Mouse (Mus musculus) gastrocnemius, postnatal 10 days (tissue): ENCODE results near the gene Riox2. TPM values are rescaled to one million over a fixed set of nuclear protein-coding genes. Genes with fewer than 3 reads are reported as not detected.

Experiments
- DNase-seq: peaks from one replicate; pipeline ENCODE4 v3.0.0; 2021; ENCODE audit warnings: mixed read lengths
- total RNA-seq, 2 experiments: library from RNA; stranded (reverse); gene quantifications; 2 replicates each; pipeline ENCODE4 v1.2.3; 2021

The Riox2 gene
- total RNA-seq, 2 experiments from 2014 or later = 11.5 to 13.4 TPM

DNA sequence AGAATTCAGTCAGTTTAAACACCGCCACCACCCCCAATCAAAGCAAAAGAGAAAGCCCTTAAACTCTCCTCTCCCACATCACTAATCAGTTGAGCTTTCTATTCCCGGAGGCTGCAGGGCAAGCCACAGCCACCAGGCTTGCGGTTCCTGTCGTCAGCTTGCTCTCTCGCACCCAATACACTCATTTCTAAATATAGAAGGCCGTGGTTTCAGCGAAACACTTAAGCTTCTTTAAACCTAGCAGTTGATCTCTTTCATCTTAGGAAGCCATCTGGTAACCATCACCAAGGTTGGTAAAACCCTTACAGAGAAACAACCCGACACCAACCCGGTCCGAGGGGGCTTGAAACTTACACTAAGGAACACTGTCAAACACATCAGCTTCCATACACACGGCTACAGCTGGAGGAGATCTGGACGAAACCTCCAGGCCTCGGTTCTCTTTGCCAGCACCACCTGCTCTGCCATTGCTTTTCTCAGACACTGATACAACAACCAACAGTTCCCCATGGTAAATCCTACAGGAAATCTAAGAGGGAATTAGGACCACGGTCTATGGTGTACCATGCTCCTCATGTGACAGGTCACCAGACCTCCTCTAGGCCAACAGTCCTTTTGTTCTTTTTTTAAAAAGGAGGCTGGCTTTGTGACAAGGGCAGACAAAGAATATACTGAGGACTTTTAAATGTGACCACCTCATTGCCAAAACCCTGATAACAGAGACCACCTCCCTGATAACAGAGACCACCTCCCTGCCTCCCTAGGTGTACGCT, 46.1 kb downstream of the Riox2 start:
- no peak for DNase-seq

DNA sequence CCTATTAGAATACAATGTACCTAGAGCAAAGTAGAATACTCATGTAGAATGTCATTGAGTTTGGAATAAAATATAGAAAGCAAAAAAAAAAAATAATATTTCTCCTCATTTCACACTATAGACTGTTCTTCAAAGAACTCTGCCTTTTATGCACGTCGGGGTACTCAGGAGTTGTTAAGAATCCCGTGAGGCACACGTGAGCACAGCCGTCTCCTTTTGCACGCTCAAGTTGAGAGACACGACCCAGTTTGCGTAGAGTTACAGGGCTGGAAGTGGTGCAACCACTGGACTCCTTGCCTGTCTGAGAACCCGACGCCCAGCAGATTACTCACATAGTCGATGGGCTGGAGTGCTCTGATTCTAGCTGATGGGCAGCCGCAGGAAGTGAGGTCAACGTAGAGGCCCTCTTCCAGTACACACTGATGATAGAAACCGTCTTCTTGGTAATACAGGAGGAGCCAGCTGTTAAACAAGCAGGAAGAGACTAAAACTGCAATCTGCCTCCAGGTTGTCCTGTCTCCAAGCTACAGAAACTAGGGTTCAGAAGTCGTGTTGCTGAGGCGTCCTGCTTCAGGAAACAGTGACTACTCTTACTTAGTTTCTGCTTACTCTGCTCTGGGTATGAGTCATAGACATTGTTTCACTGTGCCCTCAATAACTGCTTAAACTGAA, 50.3 kb downstream of the Riox2 start:
- no peak for DNase-seq

DNA sequence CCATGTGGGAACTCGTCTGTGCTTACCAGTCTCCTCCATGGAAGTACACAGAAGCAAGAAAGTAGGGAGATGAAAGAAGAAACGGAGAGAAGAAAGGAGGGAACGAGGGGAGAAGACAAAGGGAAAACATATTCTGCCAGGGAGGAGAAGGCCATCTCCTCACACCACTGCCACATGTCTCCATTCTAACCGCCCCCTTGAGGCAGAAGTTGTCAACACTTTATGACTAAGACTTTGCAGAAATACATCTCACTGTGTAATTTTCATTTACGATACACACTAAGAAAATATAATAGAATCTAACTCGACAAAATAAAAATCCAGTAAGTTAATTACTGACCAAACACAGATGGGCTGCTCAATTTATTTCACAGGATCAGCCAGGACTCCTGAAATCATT, 55.4 kb downstream of the Riox2 start:
- no peak for DNase-seq

DNA sequence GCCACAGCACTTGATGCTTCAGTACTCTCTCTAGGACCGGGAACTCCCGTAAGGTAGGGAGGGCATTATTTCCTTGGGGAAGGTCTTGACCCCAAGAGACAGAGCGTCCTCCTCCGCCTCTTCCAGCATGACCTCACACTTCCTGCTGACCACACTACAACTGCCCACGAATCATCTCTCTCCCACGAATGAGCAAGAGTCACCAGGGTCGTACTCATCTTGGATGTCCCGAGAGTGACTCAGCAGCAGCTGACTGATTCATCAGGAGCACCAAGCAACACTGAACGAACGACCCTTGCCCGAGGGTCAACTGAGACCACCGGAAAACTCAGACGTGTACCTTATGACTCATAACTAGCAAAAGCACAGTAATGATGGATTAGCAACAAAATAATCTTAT, 58.0 kb downstream of the Riox2 start:
- no peak for DNase-seq

DNA sequence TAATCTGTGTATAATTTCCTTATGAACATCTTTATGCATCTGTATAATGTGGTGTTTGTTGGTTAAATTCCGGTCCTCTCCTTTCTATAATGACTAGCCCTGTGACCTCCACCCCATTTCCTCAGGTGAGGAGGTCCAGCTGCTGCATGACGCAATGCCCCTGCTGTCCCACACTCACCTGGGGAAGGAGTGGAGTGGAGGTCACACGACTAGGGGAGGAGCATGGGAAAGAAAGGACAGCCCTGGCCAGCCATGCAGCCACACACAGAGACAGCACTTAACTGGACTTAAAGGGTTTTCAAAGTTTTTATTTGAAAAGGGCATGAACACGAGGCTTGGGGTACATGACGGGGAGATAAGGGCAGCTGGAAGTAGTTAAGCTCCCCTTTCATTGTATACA, 59.7 kb downstream of the Riox2 start:
- DNase-seq = no peak

DNA sequence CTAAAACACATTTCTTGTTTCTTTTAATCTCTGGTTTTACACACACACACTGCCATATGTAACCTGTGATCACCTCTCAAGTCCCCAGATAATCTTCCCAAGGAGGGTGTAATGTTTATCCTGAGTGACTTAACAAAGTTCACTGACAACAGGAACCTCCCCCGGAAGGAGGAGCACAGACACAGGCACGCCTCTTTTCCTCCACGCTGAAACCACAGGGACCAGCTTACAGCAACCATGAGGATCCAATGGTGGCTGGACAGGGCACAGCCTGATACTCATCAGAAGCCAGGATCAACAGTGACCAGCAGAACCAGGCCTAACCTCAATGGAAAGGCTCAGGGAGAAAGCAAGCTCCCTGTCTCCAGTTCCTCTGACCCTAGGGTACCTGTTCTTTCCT, 61.0 kb downstream of the Riox2 start:
- DNase-seq = no peak

DNA sequence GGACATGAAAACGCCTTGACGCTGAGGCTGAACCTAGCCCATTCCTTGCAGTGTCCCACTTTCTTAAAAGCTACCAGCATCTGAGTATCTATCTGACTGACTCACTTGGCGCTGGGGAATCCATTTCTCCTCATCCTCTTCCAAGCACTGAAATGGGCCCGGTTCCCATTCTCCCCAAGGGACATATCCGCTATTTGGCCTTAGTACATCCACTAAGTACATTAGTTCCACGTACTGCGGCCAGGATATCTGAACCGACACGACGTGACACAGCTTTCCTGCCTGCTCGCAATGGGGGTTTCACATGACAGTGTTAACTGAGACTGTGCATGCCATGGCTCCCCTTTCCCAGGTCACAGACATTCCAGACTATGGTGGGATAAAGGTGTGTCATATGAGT, 62.8 kb downstream of the Riox2 start:
- peak; percentile 52 for DNase-seq

DNA sequence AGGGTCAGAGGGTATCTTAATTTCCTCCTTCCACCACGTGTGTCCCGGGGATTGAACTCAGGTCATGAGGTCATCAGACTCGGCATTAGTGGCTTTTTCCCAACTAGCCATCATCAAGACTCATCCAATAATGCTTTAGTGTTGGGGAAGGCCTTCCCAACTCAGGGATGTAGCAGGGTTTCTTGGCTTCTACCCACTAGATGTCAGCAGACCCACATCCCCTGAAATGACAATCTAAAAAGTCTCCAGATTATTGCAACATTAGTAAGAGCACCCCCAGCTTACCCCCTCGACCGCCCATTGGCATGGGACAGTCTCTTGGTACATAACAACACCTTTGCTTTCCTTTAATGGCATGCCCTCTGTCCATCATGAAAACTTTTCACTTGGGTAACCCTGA, 64.1 kb downstream of the Riox2 start:
- no peak for DNase-seq

DNA sequence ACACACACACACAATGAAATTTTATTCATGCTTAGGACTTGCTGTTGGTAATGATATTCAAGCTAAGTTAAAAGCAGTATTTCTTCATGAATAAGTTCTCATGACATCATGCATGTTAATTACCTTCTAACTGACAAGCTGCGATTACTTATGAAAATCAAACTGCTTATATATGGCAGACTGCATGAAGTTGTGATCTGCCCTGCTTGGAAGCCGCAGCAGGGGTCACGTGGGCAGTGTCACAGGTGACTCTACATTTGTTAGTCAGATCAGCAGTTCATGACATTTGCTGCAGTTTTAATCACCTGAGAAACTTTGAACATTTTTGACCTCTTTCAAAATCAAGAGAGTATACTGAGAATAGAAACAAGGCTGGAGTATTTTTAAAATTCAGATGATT, 69.4 kb downstream of the Riox2 start:
- no peak for DNase-seq

DNA sequence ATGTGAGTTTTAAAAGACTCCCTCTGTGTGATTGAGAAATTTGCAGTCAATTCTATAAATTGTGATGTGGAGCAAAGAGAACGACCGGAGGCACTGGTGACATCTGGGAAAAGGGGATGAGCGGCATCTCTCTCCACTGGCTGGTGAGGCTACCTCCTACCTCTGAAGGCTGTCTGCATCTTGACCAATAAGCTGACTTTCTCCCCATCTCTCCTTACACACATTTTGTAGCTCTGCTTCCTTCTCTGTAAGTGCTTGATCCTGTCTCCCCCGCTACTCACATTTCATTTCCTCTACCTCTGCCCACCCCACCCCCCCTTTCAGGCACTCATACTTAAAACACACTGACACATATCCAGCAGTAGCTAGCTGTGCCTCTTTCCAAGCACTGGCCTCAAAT, 69.8 kb downstream of the Riox2 start:
- no peak for DNase-seq

Other genes with a start within 250 kb of the Riox2 start
- not detected for gene Olfr201, start 199.1 kb upstream of the Riox2 start, total RNA-seq
- not detected for gene Olfr202, start 185.0 kb upstream of the Riox2 start, total RNA-seq
- not detected for gene Olfr203, start 172.9 kb upstream of the Riox2 start, total RNA-seq
- not detected for gene Olfr204, start 153.5 kb upstream of the Riox2 start, total RNA-seq
- not detected for gene Olfr205, start 140.6 kb upstream of the Riox2 start, total RNA-seq
- not detected for gene Olfr206, start 122.5 kb upstream of the Riox2 start, total RNA-seq
- not detected for gene Olfr209, start 107.8 kb upstream of the Riox2 start, total RNA-seq
- not detected for gene Gabrr3, start 64.4 kb upstream of the Riox2 start, total RNA-seq
- 10 to 100 TPM; 28.1 to 29.0 TPM for gene Crybg3, start 129.2 kb downstream of the Riox2 start, total RNA-seq
- 1 to 10 TPM; 3.7 to 4.2 TPM for gene Arl6, start 167.6 kb downstream of the Riox2 start, total RNA-seq